8 mouse cellular contexts compared by ENCODE assay signal in genomic region chr2:72038651-72039251, GRCm38 (mm10). TPM values are rescaled to one million over a fixed set of nuclear protein-coding genes. Genes with fewer than 3 reads are reported as not detected.
DNase-seq lines count a peak whose midpoint lies in the region; ATAC-seq and TF ChIP-seq lines count a peak whose summit lies in the region.

No protein-coding gene starts in this region.

- peaks cover 18% of the 10 kb centered on the region for H3K27me3 ChIP-seq in neural tube, embryonic 13.5 days
- no peaks in the 10 kb centered on the region for H3K27me3 ChIP-seq in liver, postnatal 0 days (ENCODE audit: insufficient read depth, low read length)

- H3K4me3 ChIP-seq in neural tube, embryonic 13.5 days: no peak overlapping the region
- H3K4me3 ChIP-seq in liver, postnatal 0 days (ENCODE audit: low read depth, low read length): no peak overlapping the region

- WGBS in neural tube, embryonic 13.5 days: 23% methylated on average over 18 of the region's 18 CpGs
- 70% methylated on average over 18 of the region's 18 CpGs for WGBS in liver, postnatal 0 days (ENCODE audit: insufficient replicate concordance)

- DNase-seq in right cerebral cortex, adult 18-20 months: peak; percentile 40
- DNase-seq in right cerebral cortex, postnatal 25 days: no peak
- peak; percentile 82 for DNase-seq in cerebellum, adult 9-10 months
- DNase-seq in heart, adult 8-10 months (ENCODE audit: low spot score): peak; percentile 50
- DNase-seq in kidney, postnatal 4 days: peak; percentile 37 to 62
- DNase-seq in spleen, postnatal 10 days (ENCODE audit: low spot score in 2 of 2): no peak
- DNase-seq in liver, postnatal 0 days: no peak

- H3K4me2 ChIP-seq in neural tube, embryonic 13.5 days: peak overlapping the region; percentile 43
- H3K4me2 ChIP-seq in liver, postnatal 0 days (ENCODE audit: low read depth, low read length): no peak overlapping the region

- peak overlapping the region; percentile 35; the same call in 1 of the 2 replicates for H3K9ac ChIP-seq in neural tube, embryonic 13.5 days
- H3K9ac ChIP-seq in liver, postnatal 0 days (replicated peaks): no peak overlapping the region

- H3K27ac ChIP-seq in neural tube, embryonic 13.5 days (replicated peaks): 0 out of 2 replicates have a peak overlapping the region, but pooled peaks have one; percentile 5
- H3K27ac ChIP-seq in liver, postnatal 0 days (ENCODE audit: low read depth): no peak overlapping the region

- no peaks in the 10 kb centered on the region for H3K36me3 ChIP-seq in neural tube, embryonic 13.5 days
- no peaks in the 10 kb centered on the region for H3K36me3 ChIP-seq in liver, postnatal 0 days (replicated peaks; ENCODE audit: insufficient read depth, low read length)

- no peaks in the 10 kb centered on the region for H3K9me3 ChIP-seq in neural tube, embryonic 13.5 days
- no peaks in the 10 kb centered on the region for H3K9me3 ChIP-seq in liver, postnatal 0 days (ENCODE audit: low read length)

- TF ChIP-seq CTCF in liver, postnatal 0 days (IDR thresholded peaks at IDR 0.05; ENCODE audit: low read depth): no peak

- H3K4me1 ChIP-seq in neural tube, embryonic 13.5 days (replicated peaks): peaks cover 20% of the 10 kb centered on the region
- H3K4me1 ChIP-seq in liver, postnatal 0 days (ENCODE audit: insufficient read depth): no peaks in the 10 kb centered on the region

- peak; percentile 13; the same call in 1 of the 2 replicates for ATAC-seq in neural tube, embryonic 13.5 days (ENCODE audit: low read depth)
- no peak for ATAC-seq in liver, postnatal 0 days

- no peak for TF ChIP-seq EP300 in liver, postnatal 0 days (IDR thresholded peaks at IDR 0.05; ENCODE audit: low read depth)

RNA-seq across cellular contexts. Expression of gene Rapgef4, which starts 57.7 kb away (rescaled TPM):
- total RNA-seq in heart, adult 8-10 months (2022): 10 to 100 TPM; 35.0 to 50.5 (median 43.6) TPM
- polyA plus RNA-seq in neural tube, embryonic 13.5 days (2015; fragmentation: Nextera tagmentation; extraction: Ambion mirVana): 24.7 and 24.9 TPM in 2 replicates
- polyA plus RNA-seq in liver, postnatal 0 days (2015; fragmentation: Nextera tagmentation; extraction: Ambion mirVana): 25.3 and 30.2 TPM in 2 replicates

Comparison
In these comparisons a context has a peak if more than half of its experiments do, and no peak if none do; other contexts are left out.
1. DNase-seq: peak in right cerebral cortex, adult 18-20 months (single experiment), cerebellum, adult 9-10 months (single experiment), heart, adult 8-10 months (single experiment) and kidney, postnatal 4 days (2 of 2); none in right cerebral cortex, postnatal 25 days (single experiment), spleen, postnatal 10 days (0 of 2) and liver, postnatal 0 days (single experiment).